Mouse (Mus musculus) heart, adult 2 months (tissue): ENCODE data around the gene Gm49336. TPM values are rescaled to one million over a fixed set of nuclear protein-coding genes. Genes with fewer than 3 reads are reported as not detected.

Source experiments
- DNase-seq, 2 experiments: peaks; one replicate each; pipeline ENCODE4 v3.0.0; 2021
- H3K27ac ChIP-seq: fragments of 200-600 bp; 2 replicates; pipeline ENCODE4 v1.8.1; 2022
- H3K27me3 ChIP-seq: fragments of 200-500 bp; 2 replicates; pipeline ENCODE4 v1.6.1; 2012; ENCODE audit warnings: mild to moderate bottlenecking, low read length, inconsistent platforms, mixed read lengths; ENCODE audit not compliant: control insufficient read depth, insufficient read depth
- H3K36me3 ChIP-seq: fragments of 200-500 bp; 2 replicates; pipeline ENCODE4 v1.6.1; 2012; ENCODE audit warnings: low read length, inconsistent platforms; ENCODE audit not compliant: control insufficient read depth, insufficient read depth
- H3K4me1 ChIP-seq: fragments of 200-500 bp; 2 replicates; pipeline ENCODE4 v1.6.1; 2011; ENCODE audit warnings: low read length; ENCODE audit not compliant: control insufficient read depth, insufficient read depth
- H3K4me3 ChIP-seq: fragments of 200-600 bp; 2 replicates; pipeline ENCODE4 v1.8.1; 2022
- H3K79me2 ChIP-seq: fragments of 200-500 bp; replicated peaks from 2 replicates; pipeline ENCODE4 v1.6.1; 2012; ENCODE audit warnings: mild to moderate bottlenecking, inconsistent platforms, low read length, moderate library complexity, mixed read lengths; ENCODE audit not compliant: control insufficient read depth, insufficient read depth
- H3K9ac ChIP-seq: fragments of 200-500 bp; 2 replicates; pipeline ENCODE4 v1.6.1; 2012; ENCODE audit warnings: low read depth, mild to moderate bottlenecking, control low read depth, inconsistent platforms, low read length, mixed read lengths
- CTCF ChIP-seq: fragments of 200-600 bp; IDR thresholded peaks from 2 replicates; pipeline ENCODE4 v1.8.1; 2022; ENCODE audit warnings: antibody characterized with exemption, mild to moderate bottlenecking, moderate library complexity
- EP300 ChIP-seq: fragments of 200-500 bp; IDR thresholded peaks from 2 replicates; pipeline ENCODE4 v1.6.1; 2011; ENCODE audit warnings: low read depth, low read length, control low read depth; ENCODE audit not compliant: insufficient read depth
- POLR2A ChIP-seq: fragments of 200-500 bp; IDR thresholded peaks from 2 replicates; pipeline ENCODE4 v1.6.1; 2011; ENCODE audit warnings: mild to moderate bottlenecking, low read depth, low read length, control low read depth; ENCODE audit not compliant: insufficient read depth
- WGBS: fragments of 180-500 bp; shearing (Covaris S2); methylation state at CpG from one replicate; pipeline ENCODE4 v1.1.7; 2018; 5-methylcytosine and 5-hydroxymethylcytosine counted together
- intact Hi-C: fragments of 180-260 bp; cut with DNase I; formaldehyde crosslinking; loops from one replicate; pipeline ENCODE4 v1.15.1; 2025
- polyA plus RNA-seq: library from polyadenylated mRNA; depleted of rRNA; stranded (reverse); fragments of >200 nt; gene quantifications from 2 replicates; pipeline ENCODE4 v1.2.3, GENCODE M21; 2012
- total RNA-seq, 2 experiments: library from RNA; stranded (reverse); gene quantifications; 2 replicates each; pipeline ENCODE4 v1.2.3; 2021

Gene Gm49336
- total and polyA plus RNA-seq, 3 experiments: 8.8 to 27.3 (median 27.2) TPM

DNA sequence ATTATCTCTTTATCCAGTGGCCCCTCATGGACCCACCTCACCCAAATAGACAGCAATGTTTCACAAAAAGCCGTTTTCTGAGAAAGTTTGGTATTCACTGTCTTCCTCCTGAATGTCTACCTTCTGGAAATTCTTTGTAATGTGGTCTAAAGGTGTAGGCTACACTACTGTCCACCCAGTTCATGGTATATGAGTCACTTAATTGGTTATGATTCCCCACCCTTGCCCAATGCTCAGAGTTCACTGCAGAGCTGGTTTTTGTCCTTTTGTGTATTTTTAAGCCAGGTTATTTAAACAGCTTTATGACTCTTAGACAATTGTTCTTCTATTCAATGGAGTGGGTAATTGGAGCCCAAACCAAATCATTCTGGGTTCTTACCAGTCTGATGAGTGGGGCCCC, 35.2 kb downstream of the Gm49336 start:
- intact Hi-C loops: no loop called here
- no peaks in the 10 kb centered on the region for H3K4me1 ChIP-seq
- no peaks in the 10 kb centered on the region; the same call in 1 of the 2 replicates for H3K36me3 ChIP-seq
- no peaks in the 10 kb centered on the region for H3K27me3 ChIP-seq
- no peak overlapping the region for H3K9ac ChIP-seq
- H3K4me3 ChIP-seq: no peak overlapping the region
- 95% methylated on average over 1 of the region's 1 CpGs for WGBS
- DNase-seq: no peak
- TF ChIP-seq CTCF (no peak), EP300 (no peak), POLR2A (no peak)
- no peak overlapping the region for H3K27ac ChIP-seq
- no peaks in the 10 kb centered on the region for H3K79me2 ChIP-seq

DNA sequence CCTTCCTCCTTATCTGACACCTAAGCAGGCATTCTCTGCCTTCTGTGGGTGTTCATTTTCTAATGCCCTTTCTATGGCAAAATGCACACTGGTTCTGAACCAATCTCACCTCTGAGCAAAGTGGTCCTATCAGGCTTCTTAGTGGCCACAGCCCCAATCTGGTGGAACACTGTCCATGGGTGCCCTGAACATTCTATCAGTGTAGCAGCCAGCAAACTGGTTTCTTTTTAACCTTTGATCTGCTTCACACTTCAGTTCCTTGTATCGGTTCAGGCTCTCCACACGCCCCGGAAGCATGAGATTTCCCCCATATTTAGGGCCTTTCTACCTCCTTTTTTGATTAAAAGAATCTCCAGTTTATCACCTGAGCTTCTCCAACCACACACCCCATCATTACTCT, 36.3 kb downstream of the Gm49336 start:
- Histone ChIP-seq H3K4me3 (no peak overlapping the region), H3K79me2 (no peaks in the 10 kb centered on the region), H3K27me3 (no peaks in the 10 kb centered on the region), H3K9ac (no peak overlapping the region), H3K4me1 (no peaks in the 10 kb centered on the region), H3K27ac (no peak overlapping the region), H3K36me3 (no peaks in the 10 kb centered on the region; the same call in 1 of the 2 replicates)
- no peak for DNase-seq
- intact Hi-C loops: no loop called here
- TF ChIP-seq EP300 (no peak), POLR2A (no peak), CTCF (no peak)
- WGBS: 91% methylated on average over 3 of the region's 3 CpGs

DNA sequence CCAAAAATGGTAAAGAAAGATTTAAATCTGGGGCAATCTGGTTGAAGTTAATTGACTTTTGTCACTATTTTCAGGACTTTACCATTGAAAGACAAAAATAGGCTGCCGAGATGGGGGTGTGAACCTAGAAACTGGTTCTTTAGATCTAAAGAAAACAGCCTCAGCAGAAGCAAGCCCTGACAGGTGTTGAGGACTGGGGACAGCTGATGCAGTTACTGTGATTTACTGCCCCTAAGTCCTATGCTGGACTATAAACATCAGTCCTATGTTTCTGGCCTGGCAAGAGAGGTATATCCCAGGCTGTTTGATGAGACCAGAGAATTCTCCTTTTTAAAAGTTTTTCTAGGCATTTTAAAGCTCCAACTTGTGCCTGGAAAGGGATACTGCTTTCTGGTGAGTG, 37.3 kb downstream of the Gm49336 start:
- no peak overlapping the region for H3K9ac ChIP-seq
- H3K4me1 ChIP-seq: no peaks in the 10 kb centered on the region
- no peak for TF ChIP-seq CTCF
- TF ChIP-seq POLR2A: no peak
- no peak for TF ChIP-seq EP300
- no peak overlapping the region for H3K4me3 ChIP-seq
- H3K27ac ChIP-seq: no peak overlapping the region
- H3K79me2 ChIP-seq: no peaks in the 10 kb centered on the region
- WGBS: 78% methylated on average over 1 of the region's 1 CpGs
- no peaks in the 10 kb centered on the region for H3K27me3 ChIP-seq
- DNase-seq: no peak
- intact Hi-C loops: no loop called here
- H3K36me3 ChIP-seq: no peaks in the 10 kb centered on the region; the same call in 1 of the 2 replicates

DNA sequence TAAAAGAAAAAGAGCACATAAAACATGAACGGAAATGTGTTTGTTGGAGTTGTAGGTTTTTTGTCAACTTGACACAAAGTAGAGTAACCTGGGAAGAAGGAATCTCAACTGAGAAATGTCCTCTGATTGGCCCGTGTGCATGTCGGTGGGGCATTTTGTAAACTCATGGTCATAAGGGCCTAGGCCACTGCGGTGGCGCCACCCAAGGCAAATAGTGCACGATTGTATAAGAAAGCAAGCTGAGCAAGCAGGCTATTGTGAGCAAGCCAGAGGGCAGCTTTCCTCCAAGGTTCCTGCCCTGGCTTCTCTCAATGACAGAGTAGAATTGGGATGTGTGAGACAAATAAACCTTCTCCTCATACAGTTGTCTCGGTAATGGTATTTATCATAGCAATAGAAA, 42.1 kb downstream of the Gm49336 start:
- Histone ChIP-seq H3K4me1 (no peaks in the 10 kb centered on the region), H3K27ac (no peak overlapping the region), H3K27me3 (no peaks in the 10 kb centered on the region), H3K4me3 (no peak overlapping the region), H3K36me3 (no peaks in the 10 kb centered on the region), H3K9ac (no peak overlapping the region), H3K79me2 (no peaks in the 10 kb centered on the region)
- TF ChIP-seq POLR2A (no peak), CTCF (no peak), EP300 (no peak)
- no peak for DNase-seq
- 86% methylated on average over 7 of the region's 7 CpGs for WGBS
- intact Hi-C loops: no loop called here

DNA sequence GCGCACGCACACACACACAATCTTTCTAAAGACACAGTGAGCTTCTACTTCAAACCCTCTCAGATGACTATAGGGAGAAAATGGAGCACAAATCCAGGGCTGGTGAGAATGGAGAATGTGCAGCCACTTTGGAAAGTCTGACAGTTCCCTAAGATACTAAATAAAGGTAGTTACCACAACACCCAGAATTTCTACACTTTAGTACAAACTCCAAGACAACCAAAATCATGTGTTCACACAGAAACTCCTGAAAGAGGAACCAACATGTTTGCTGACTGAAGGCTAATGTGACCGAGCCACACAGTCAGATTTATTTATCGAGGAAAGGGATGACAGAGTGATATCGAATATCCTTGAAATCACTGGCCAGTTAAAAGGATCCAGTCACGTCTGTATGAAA, 46.3 kb downstream of the Gm49336 start:
- Histone ChIP-seq H3K4me3 (no peak overlapping the region), H3K27ac (no peak overlapping the region), H3K36me3 (no peaks in the 10 kb centered on the region), H3K27me3 (no peaks in the 10 kb centered on the region), H3K4me1 (no peaks in the 10 kb centered on the region), H3K79me2 (no peaks in the 10 kb centered on the region), H3K9ac (no peak overlapping the region)
- WGBS: 90% methylated on average over 6 of the region's 6 CpGs
- intact Hi-C loops: no loop called here
- TF ChIP-seq EP300: no peak
- TF ChIP-seq POLR2A: no peak
- TF ChIP-seq CTCF: no peak
- no peak for DNase-seq

DNA sequence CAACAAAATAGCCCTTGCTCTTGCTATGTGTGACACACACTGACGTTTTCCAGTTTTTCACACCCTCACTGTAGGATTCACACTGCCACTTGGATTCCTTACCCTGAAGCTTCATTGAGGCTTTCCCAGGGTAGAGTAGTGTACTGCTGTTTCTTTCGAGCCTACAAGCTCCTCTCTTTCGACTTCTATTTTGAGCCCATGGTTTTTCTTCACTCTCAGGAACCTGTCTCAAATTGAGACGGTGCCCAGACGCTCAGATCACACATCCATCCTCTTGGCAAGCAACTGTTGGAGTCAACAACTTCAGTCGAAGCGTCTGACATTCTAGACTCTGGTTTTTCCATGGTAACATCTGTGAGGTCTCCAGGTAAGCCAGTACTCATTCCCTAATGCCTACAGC, 54.4 kb downstream of the Gm49336 start, which contains the start of gene Atp8a2:
Gene Atp8a2, minus strand, starts transcription at position 296 of the 400 bp plus-strand sequence.
- TF ChIP-seq CTCF (no peak), POLR2A (no peak), EP300 (no peak)
- Histone ChIP-seq H3K79me2 (no peaks in the 10 kb centered on the region), H3K9ac (peak within 1 kb of the TSS; percentile 38; the same call in 1 of the 2 replicates), H3K4me3 (no peak within 1 kb of the TSS), H3K36me3 (no peaks in the 10 kb centered on the region), H3K4me1 (no peaks in the 10 kb centered on the region), H3K27ac (peak within 1 kb of the TSS; percentile 36; the same call in 1 of the 2 replicates), H3K27me3 (no peaks in the 10 kb centered on the region)
- intact Hi-C loops: no loop called here
- DNase-seq: no peak
- 38% methylated on average over 7 of the region's 7 CpGs for WGBS
